Mouse (Mus musculus) embryonic facial prominence, embryonic 12.5 days (tissue): Measurements from ENCODE around the gene Tnfaip8l1. TPM values are rescaled to one million over a fixed set of nuclear protein-coding genes. Genes with fewer than 3 reads are reported as not detected.

Experiments used
- ATAC-seq: fragments of 200-750 bp; cut with Nextera tagmentation; 2 replicates; pipeline ENCODE4 v1.8.0; 2017; ENCODE audit not compliant: insufficient number of reproducible peaks, insufficient read depth, low FRiP score, low TSS enrichment
- H3K27ac ChIP-seq: fragments of 300-500 bp; sonication (generic); 2 replicates; pipeline ENCODE4 v1.5.1; 2016; ENCODE audit warnings: mild to moderate bottlenecking
- H3K27me3 ChIP-seq: fragments of 300-500 bp; sonication (generic); 2 replicates; pipeline ENCODE4 v1.6.1; 2016; ENCODE audit warnings: mild to moderate bottlenecking, moderate library complexity
- H3K36me3 ChIP-seq: fragments of 300-500 bp; sonication (generic); 2 replicates; pipeline ENCODE4 v1.6.1; 2016; ENCODE audit warnings: mild to moderate bottlenecking
- H3K4me1 ChIP-seq: fragments of 300-500 bp; sonication (generic); 2 replicates; pipeline ENCODE4 v1.6.1; 2016
- H3K4me2 ChIP-seq: fragments of 300-500 bp; sonication (generic); replicated peaks from 2 replicates; pipeline ENCODE4 v1.6.1; 2016; ENCODE audit warnings: mild to moderate bottlenecking, moderate library complexity
- H3K4me3 ChIP-seq: fragments of 300-500 bp; sonication (generic); 2 replicates; pipeline ENCODE4 v1.5.1; 2016; ENCODE audit warnings: mild to moderate bottlenecking
- H3K9ac ChIP-seq: fragments of 300-500 bp; sonication (generic); 2 replicates; pipeline ENCODE4 v1.6.1; 2016; ENCODE audit warnings: mild to moderate bottlenecking, moderate library complexity
- H3K9me3 ChIP-seq: fragments of 300-500 bp; sonication (generic); 2 replicates; pipeline ENCODE4 v1.6.1; 2016; ENCODE audit warnings: mild to moderate bottlenecking, moderate library complexity
- WGBS: fragments of 180-500 bp; shearing (Covaris S2); methylation state at CpG from one replicate; pipeline ENCODE4 v1.1.7; 2016; 5-methylcytosine and 5-hydroxymethylcytosine counted together
- polyA plus RNA-seq: library from polyadenylated mRNA; unstranded; fragments of >200 nt; fragmentation: Nextera tagmentation; extraction: Ambion mirVana; gene quantifications from 2 replicates; pipeline ENCODE4 v1.2.1, GENCODE M21; 2016

The Tnfaip8l1 gene
- polyA plus RNA-seq, 1 experiment from 2014 or later: 13.0 TPM

DNA sequence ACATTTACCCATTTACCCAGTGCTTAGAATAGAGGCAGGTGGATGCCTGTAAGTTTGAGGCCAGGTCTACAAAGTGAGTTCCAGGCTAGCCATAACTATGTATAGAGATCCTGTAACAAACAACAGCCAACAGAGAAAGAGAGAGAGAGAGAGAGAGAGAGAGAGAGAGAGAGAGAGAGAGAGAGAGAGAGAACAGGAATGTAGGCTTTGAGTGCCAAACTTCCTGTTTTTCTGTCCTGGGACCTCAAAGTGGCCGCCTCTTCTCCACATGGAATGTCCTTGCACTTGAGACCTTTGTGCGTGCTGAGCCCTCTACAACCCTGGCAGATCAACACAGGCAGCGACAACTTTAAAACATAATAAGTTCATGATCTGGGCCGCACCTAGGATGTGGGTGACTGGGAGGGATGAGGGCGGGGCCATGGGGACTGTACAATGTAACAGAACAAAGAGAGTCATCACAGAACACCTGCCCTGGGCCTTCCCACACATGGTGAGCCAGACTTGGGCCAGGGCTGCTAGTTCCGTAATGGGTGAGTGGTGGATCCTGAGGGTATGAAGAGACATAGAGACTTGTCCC is 1.3 kb downstream of the Tnfaip8l1 start:
- H3K4me2 ChIP-seq: peak overlapping the region; percentile 66
- WGBS: 78% methylated on average over 6 of the region's 6 CpGs
- ATAC-seq: no peak
- no peak overlapping the region for H3K27ac ChIP-seq
- H3K27me3 ChIP-seq: 0 out of 2 replicates have a peak, but pooled peaks cover 6% of the 10 kb centered on the region
- no peaks in the 10 kb centered on the region for H3K36me3 ChIP-seq
- no peaks in the 10 kb centered on the region for H3K9me3 ChIP-seq
- H3K4me3 ChIP-seq: peak overlapping the region; percentile 40; the same call in 1 of the 2 replicates
- H3K9ac ChIP-seq: no peak overlapping the region
- H3K4me1 ChIP-seq: peaks cover 12% of the 10 kb centered on the region; the same call in 1 of the 2 replicates

DNA sequence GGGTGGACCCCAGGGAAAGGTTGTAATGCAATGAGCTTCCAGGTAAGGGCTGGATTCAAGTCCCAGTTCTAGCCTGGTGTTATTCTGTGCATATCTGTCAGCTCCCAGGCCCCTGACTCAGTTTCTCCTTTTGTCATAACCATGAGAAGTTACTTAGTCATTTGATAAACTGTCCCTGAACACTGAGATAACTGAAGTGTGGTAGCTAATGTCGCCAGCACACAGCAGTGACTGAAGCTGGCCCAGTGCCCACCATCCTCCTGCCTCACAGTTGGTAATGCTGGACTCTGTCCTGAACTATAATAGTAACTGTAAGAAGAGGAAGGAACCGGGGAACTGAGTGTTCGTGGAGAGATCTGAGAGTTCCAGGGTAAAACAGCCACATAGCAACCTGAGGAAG is 2.2 kb downstream of the Tnfaip8l1 start:
- H3K27ac ChIP-seq: no peak overlapping the region
- ATAC-seq: no peak
- WGBS: 78% methylated on average over 3 of the region's 3 CpGs
- peaks cover 12% of the 10 kb centered on the region; the same call in 1 of the 2 replicates for H3K4me1 ChIP-seq
- 0 out of 2 replicates have a peak, but pooled peaks cover 6% of the 10 kb centered on the region for H3K27me3 ChIP-seq
- H3K36me3 ChIP-seq: no peaks in the 10 kb centered on the region
- H3K9me3 ChIP-seq: no peaks in the 10 kb centered on the region
- no peak overlapping the region for H3K9ac ChIP-seq
- H3K4me3 ChIP-seq: no peak overlapping the region
- H3K4me2 ChIP-seq: no peak overlapping the region

DNA sequence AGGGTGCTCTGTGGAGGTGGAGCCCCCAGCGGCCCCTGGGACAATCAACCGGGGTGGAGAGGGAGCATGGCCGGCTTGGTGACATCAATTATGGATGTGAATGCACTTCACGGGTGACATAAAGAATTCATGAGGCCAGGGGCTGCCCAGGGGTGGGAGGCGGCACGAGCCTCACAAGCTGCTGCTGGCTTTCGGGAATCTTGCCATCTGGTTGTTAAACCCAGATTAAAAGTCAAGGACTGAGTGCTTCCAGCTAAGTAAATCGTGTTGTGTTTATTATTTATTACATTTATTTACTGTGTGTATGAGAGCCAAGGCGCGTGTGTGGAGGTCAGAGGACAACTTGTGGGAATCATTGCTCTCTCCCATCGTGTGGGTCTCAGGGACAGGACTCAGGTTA is 3.4 kb downstream of the Tnfaip8l1 start:
- Histone ChIP-seq H3K27ac (no peak overlapping the region), H3K4me3 (no peak overlapping the region), H3K4me1 (peaks cover 14% of the 10 kb centered on the region; the same call in 1 of the 2 replicates), H3K9me3 (no peaks in the 10 kb centered on the region), H3K27me3 (0 out of 2 replicates have a peak, but pooled peaks cover 3% of the 10 kb centered on the region), H3K4me2 (no peak overlapping the region), H3K9ac (no peak overlapping the region), H3K36me3 (no peaks in the 10 kb centered on the region)
- WGBS: 69% methylated on average over 11 of the region's 11 CpGs
- ATAC-seq: no peak

DNA sequence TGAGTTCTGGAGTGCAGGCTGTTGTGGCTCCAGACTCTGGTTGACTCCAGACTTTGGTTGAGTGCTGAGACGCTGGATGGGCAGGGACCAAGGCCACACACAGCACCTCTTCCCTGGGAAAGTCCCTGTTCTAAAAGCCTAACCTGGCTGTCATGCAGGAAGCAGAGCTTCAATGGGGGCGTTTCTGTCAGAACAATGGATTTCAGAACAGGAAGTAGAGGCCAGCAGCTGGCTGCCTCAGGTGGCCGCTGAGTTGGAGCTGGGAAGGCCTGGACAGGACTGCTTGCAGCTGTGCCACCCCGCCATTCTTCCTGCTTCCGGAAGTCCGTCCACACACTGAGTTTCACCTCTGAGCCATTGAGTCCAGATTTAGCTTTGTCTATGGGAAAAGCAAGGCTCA is 7.6 kb downstream of the Tnfaip8l1 start:
- Histone ChIP-seq H3K4me3 (no peak overlapping the region), H3K27ac (no peak overlapping the region; the same call in 1 of the 2 replicates), H3K4me2 (no peak overlapping the region), H3K27me3 (no peaks in the 10 kb centered on the region), H3K36me3 (peaks cover 21% of the 10 kb centered on the region; the same call in 1 of the 2 replicates), H3K9ac (no peak overlapping the region), H3K9me3 (no peaks in the 10 kb centered on the region), H3K4me1 (0 out of 2 replicates have a peak, but pooled peaks cover 3% of the 10 kb centered on the region)
- no peak for ATAC-seq
- 49% methylated on average over 6 of the region's 6 CpGs for WGBS

DNA sequence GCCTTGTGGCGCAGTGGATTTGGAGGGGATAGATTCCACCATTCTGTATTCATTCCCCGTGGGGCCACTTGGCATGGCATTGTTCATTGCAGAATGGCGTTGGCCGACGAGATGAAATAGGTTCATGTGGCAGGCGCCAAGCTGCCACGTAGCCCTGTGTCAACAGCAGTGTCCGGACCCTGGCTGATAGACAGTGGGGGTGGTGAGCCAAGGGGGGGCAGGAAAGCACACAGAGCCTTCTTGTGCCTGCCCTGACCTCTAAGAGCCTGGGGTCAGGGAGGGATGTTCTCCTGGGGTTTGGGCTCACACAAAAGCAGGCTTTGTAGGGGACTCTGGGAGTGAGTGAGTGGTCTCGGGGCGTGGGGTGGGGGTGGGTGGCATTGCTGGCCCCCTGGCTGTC is 8.4 kb downstream of the Tnfaip8l1 start:
- Histone ChIP-seq H3K36me3 (peaks cover 28% of the 10 kb centered on the region; the same call in 1 of the 2 replicates), H3K9ac (no peak overlapping the region), H3K4me1 (0 out of 2 replicates have a peak, but pooled peaks cover 3% of the 10 kb centered on the region), H3K4me3 (no peak overlapping the region), H3K9me3 (no peaks in the 10 kb centered on the region), H3K27ac (peak overlapping the region; percentile 13; the same call in 1 of the 2 replicates), H3K27me3 (no peaks in the 10 kb centered on the region), H3K4me2 (no peak overlapping the region)
- WGBS: 28% methylated on average over 10 of the region's 10 CpGs
- ATAC-seq: no peak

DNA sequence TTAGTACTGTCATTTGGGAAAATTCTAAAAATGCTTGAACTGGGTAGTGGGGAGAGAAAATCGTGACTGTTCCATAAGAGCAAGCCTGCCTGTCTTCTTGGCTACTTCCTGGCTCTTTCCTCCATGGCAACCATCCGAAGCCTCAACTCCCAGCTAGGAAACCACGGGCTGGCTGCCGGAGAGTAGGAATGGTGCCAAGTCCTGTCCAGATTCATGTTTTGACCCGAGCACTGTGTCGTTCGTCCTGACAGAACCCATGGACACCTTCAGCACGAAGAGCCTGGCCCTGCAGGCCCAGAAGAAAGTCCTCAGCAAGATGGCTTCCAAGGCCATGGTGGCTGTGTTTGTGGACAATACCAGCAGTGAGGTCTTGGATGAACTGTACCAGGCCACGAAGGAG is 9.2 kb downstream of the Tnfaip8l1 start:
- H3K36me3 ChIP-seq: peaks cover 34% of the 10 kb centered on the region
- H3K9me3 ChIP-seq: no peaks in the 10 kb centered on the region
- 0 out of 2 replicates have a peak, but pooled peaks cover 3% of the 10 kb centered on the region for H3K4me1 ChIP-seq
- no peak for ATAC-seq
- no peak overlapping the region for H3K27ac ChIP-seq
- H3K9ac ChIP-seq: no peak overlapping the region
- H3K27me3 ChIP-seq: no peaks in the 10 kb centered on the region
- H3K4me2 ChIP-seq: no peak overlapping the region
- WGBS: 88% methylated on average over 9 of the region's 9 CpGs
- no peak overlapping the region for H3K4me3 ChIP-seq

DNA sequence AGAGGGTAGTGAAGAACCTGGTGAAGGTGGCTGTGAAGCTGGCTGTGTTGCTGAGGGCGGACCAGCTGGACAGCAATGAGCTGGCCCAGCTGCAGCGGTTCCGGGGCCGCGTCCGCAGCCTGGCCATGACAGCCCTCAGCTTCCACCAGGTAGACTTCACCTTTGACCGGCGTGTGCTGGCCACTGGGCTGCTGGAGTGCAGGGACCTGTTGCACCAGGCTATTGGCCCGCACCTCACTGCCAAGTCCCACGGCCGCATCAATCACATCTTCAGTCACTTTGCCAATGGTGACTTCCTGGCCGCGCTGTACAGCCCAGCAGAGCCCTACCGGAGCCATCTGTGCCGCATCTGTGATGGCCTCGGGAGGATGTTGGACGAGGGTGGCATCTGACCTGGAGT is 9.6 kb downstream of the Tnfaip8l1 start:
- Histone ChIP-seq H3K36me3 (peaks cover 38% of the 10 kb centered on the region), H3K27me3 (no peaks in the 10 kb centered on the region), H3K9ac (no peak overlapping the region), H3K9me3 (no peaks in the 10 kb centered on the region), H3K27ac (no peak overlapping the region), H3K4me1 (0 out of 2 replicates have a peak, but pooled peaks cover 3% of the 10 kb centered on the region), H3K4me3 (no peak overlapping the region), H3K4me2 (no peak overlapping the region)
- WGBS: 92% methylated on average over 17 of the region's 17 CpGs
- no peak for ATAC-seq

DNA sequence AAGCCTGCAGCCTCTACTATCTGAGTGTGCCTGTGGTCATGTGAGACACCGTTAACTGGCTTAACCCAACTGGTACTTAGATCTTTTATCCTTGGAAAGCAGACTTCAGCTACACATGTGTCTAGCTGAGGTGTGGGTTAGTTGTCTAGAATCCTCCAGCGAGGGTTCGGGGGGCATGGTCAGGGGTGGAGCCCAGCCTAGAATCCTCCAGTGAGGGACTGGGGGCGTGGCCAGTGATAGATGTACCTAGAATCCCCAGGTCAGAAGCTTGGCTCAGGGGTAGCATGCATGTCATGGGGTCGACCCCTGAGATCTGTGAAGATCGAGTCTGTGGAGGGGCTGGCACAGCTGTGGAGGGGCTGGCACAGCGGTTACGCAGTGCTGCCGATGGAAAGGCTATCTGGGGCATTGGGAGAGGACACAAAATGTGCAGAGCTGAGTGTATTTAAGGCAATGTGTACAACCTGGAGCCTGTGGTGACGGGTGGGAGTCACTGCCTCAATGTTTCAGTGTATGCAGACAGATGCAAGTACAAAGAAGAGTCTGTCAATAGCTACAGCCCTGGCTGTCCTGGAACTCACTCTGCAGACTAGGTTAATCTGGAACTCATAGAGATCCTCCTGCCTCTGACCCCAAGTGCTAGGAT is 11.2 kb downstream of the Tnfaip8l1 start:
- H3K36me3 ChIP-seq: peaks cover 54% of the 10 kb centered on the region

DNA sequence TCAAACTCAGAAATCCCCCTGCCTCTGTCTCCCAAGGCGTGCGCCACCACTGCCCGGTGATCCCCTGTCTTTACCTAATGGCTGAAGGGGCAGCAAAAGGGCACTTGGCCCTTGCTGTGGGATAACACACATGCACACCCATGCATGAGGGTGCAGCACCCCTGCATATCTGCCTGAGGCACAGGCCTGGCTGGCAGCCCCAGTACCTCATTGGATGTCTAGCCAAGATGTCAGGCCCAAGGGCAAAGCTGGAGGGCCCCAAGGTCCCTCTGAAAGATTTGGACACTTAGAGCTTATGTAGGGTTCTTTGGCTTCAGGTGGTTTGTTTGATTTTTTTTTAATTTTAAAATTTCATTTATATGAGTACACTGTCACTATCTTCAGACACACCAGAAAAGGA is 13.1 kb downstream of the Tnfaip8l1 start:
- Histone ChIP-seq H3K27me3 (no peaks in the 10 kb centered on the region), H3K36me3 (peaks cover 70% of the 10 kb centered on the region)

More for the DNA sequence above, 11.2 kb downstream of the Tnfaip8l1 start:
- ATAC-seq: no peak
- Histone ChIP-seq H3K9ac (no peak overlapping the region), H3K4me1 (0 out of 2 replicates have a peak, but pooled peaks cover 3% of the 10 kb centered on the region), H3K4me3 (no peak overlapping the region), H3K27ac (no peak overlapping the region), H3K9me3 (no peaks in the 10 kb centered on the region), H3K4me2 (no peak overlapping the region), H3K27me3 (no peaks in the 10 kb centered on the region)
- WGBS: 56% methylated on average over 10 of the region's 10 CpGs

DNA sequence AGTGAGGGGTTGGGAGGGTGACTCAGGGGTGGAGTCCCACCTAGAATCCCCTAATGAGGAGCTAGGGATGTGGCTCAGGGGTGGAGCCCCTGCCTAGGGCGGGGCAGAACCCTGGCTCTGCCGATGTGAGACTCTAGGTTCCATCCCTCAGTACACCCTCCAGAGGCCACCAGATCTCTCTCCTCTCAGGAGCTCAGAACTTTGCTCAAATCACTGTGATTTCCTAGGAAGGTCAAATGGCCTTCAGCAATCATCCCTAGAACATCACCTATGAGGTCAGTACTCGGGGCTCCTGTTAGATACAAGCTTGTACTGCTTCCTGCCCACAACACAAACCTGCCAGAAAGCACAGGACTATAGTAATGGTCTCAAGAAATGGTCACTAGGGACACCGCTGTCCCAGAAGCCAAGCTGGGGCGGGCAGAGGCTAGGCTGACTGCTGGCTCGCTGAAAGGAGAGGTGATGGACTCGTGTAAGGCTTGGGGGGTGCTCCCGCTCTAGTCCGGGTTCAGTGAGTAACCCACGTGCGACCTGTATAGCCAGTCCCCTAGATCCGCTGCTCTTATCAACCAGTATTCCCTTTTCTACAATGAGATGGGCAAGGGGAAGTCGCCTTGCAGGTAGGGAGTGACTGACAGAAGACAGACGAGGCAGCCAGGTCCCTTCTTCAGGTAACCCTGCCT is 20.8 kb downstream of the Tnfaip8l1 start:
- Histone ChIP-seq H3K27me3 (no peaks in the 10 kb centered on the region), H3K9me3 (no peaks in the 10 kb centered on the region), H3K4me2 (peak overlapping the region; percentile 91), H3K9ac (peak overlapping the region; percentile 71), H3K4me1 (peaks cover 23% of the 10 kb centered on the region), H3K27ac (peak overlapping the region; percentile 61), H3K36me3 (peaks cover 54% of the 10 kb centered on the region), H3K4me3 (peak overlapping the region; percentile 83)
- 0 out of 2 replicates have a peak, but pooled peaks have one; percentile 25 for ATAC-seq
- 2% methylated on average over 14 of the region's 14 CpGs for WGBS

More for the DNA sequence above, 13.1 kb downstream of the Tnfaip8l1 start:
- Histone ChIP-seq H3K4me2 (no peak overlapping the region), H3K4me1 (0 out of 2 replicates have a peak, but pooled peaks cover 3% of the 10 kb centered on the region), H3K27ac (no peak overlapping the region), H3K9ac (no peak overlapping the region), H3K4me3 (no peak overlapping the region), H3K9me3 (no peaks in the 10 kb centered on the region)
- no peak for ATAC-seq
- WGBS: 95% methylated on average over 3 of the region's 3 CpGs

DNA sequence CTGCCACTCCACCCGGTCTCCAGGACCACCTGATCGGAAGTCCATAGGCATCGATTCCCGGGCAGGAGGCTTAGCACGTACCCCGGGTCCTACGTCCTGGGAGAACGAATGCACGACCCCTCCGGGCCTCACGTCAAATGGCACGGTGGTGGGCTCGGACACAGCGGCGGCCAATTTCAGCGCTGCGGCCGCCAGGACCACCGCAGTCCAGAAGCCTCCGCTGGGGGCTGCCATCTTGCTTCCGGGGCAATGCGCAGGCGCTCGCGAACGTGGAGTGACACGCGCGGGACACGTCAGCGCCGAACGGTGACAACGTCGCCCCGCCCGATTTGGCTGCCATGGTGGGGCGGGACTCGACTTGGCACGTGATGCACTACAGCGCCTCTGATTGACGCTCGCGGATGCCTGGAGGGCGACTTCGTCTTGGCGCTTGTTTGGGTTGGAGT is 21.4 kb downstream of the Tnfaip8l1 start, which contains the start of gene Mydgf:
Mydgf (minus strand) TSS at position 263 of the 446 bp plus-strand sequence.
- Histone ChIP-seq H3K4me3 (peak within 1 kb of the TSS; percentile 83), H3K9ac (peak within 1 kb of the TSS; percentile 71), H3K27ac (peak within 1 kb of the TSS; percentile 63), H3K27me3 (no peaks in the 10 kb centered on the region), H3K36me3 (peaks cover 56% of the 10 kb centered on the region), H3K9me3 (no peaks in the 10 kb centered on the region), H3K4me1 (peaks cover 23% of the 10 kb centered on the region), H3K4me2 (peak within 1 kb of the TSS; percentile 91)
- ATAC-seq: peak; percentile 69
- under 1% methylated on average over 47 of the region's 47 CpGs for WGBS
